Mouse (Mus musculus) T-helper 1 cell (primary cell): ENCODE data around the gene Hhip.

Experiments used
- in situ Hi-C: fragments of 300-600 bp; cut with MboI, MseI; formaldehyde crosslinking; loops from one replicate; pipeline ENCODE4 v1.15.1; 2025; ENCODE audit warnings: high pct_unique_total_duplicates

Gene Hhip

DNA sequence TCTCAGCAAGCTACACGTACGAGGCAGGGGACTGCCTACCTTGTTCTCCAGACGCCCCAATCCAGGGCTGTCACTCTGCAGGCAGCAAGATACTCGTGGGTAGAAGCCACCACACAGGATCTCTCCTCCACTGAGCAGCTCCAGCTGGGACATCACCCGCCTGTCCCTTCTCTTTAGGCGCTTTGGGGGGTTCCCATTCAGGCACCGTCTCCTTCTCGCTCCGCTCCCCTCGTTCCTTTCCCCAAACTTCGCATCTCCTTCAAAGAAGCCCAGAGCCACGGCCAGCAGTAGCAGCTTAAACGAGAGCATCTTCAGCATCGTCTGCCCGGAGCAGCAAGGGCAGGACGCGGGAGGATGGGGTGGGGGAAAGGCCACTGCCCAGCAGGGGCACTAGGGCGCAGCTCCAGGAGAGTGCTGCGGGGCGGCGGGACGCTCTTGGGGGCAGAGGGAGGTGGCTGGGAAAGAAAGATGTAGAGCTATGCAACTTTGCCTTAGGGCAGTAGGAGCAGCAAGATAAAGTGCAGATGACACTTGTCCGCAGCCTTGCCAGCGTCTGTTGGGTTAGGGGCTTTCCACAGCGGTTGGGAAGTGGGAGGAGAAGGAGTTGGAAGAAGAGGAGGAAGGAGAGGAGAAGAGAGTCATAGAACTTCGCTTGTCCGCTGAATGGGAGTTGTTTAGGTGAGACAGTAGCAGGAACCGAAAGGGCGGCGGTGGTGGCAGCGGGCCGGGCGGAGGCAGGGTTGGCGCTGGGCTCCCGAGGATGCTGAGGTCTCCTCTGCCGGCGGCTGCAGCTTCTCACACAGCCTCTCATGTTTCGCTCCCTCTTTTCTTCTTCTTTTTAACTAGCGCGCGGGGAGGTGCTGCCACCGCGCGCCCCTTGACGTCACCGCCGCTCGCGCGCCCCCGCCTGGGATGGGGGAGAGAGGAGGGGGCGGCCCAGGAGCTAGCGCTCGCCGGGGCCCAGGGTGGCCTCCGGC is at the start of gene Hhip:
Gene Hhip (minus strand): TSS at position 809 of the 977 bp plus-strand sequence.
- in situ Hi-C loops: loop anchor here (10.0 kb wide), 1 partner anchor 933 kb away; no protein-coding TSS in a partner anchor

DNA sequence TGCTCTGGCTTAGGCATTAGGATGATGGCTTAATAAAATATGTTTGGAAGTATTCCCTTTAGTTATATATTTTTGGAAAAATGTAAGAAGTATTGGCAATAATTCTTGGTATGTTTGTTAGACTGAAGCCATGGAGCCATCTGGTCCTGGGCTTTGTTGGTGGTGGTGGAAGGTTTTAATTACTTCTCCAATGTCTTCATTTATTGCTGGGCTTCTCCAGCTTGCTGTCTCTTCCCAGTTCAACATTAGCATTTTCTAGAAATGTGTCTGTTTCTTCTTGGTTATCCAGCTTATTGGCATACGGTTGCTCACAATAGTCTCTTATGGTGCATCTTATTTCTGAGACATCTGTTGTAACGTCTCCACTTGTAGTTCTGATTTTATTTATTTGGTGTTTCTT is 29.2 kb upstream of the Hhip start:
- in situ Hi-C loops: no loop called here

- in situ Hi-C loops: loop anchor here (10.0 kb wide), 1 partner anchor 933 kb away; no protein-coding TSS in a partner anchor
Observed at GRCm38 (mm10) chr8:80058193-80058592, 387 bp upstream of the Hhip start.

DNA sequence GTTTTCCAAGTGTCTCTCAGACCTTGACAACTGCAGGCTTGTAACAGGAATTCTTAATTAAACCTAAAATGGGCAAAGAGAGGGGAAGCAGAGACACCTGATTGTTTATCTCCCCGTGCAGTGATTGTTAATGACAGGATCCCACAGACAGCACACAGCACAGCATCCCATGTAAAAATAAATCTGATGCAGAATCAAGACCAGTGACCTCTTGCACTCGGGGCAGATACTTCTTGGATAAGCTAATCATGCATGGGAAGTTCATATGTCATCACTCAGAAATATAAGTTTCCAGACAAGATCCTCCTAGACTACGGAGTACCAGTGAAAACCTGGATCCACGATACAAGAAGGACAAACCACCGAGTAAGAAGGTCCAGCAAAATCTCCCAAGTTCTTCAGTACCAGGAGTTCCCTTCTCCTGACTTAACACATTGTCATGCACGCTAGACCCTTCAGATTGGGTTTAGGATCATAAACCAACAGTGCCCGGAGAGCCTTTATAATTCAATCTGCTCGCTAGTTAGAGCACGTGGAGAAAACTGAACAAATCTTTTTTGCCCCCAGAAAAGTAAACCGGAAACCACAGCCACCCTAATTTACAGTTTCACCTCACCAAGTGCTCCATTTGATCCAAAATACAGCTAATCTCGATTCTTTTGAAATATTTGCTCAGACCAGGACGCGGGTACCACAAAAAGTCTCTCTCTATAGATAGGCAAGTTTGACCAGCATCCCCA is 1.3 kb downstream of the Hhip start:
- in situ Hi-C loops: loop anchor here (10.0 kb wide), 1 partner anchor 932 kb away; no protein-coding TSS in a partner anchor

DNA sequence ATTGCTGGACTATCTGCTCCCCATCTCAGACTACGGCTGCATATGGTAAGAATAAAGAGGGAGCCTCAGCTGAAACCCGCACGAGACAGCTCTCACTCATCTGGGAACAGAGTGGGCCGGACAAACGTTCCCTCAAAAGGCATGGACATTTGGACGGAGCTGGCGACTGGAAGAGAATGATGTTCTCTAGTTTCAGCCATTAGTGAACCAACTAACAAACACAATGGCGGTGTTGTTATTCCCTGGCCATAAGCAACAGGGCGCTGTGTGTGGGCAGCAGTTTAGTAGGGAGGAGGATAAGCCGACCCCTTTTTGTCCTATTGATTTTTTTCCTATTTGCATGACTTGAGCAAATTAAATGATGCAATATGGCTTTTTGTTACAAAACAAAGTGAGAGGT is 2.0 kb downstream of the Hhip start:
- in situ Hi-C loops: loop anchor here (10.0 kb wide), 1 partner anchor 931 kb away; no protein-coding TSS in a partner anchor

DNA sequence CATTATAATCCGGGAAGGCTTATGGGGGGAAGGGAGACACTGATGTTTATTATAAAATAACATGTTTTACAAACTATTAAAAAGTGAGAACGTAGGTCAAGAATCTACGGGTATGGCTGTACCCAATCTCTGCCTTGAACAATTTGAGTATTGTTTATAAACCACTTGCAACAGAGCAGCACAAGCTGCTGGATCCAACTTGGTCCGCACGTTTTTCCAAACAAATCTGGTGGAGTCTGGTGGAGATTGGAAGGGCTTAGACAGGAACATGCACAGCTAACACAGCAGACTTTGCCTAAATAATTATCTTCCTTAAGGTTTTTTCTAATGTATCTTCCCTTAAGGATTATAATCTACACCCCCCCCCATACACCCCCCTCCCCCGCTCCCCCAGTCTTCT is 2.7 kb downstream of the Hhip start:
- in situ Hi-C loops: loop anchor here (10.0 kb wide), 1 partner anchor 930 kb away; no protein-coding TSS in a partner anchor

DNA sequence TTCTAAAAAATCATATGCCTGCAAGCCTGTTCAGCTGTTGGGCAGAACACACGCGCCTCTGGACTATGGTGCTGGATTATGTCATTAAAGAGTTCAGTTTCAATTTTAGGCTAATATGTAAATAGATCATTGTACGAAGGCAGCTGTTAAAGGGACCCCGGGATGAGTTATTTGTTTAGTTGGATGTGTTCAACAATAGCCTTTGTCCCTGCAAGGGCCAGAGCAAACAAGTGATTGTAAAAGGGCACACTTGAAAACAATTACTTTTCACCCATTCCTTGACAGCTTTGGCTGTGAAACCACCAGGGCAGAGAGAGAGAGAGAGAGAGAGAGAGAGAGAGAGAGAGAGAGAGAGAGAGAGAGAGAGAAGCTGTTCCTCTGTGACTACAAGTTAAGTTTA is 3.6 kb downstream of the Hhip start:
- in situ Hi-C loops: loop anchor here (10.0 kb wide), 1 partner anchor 929 kb away; no protein-coding TSS in a partner anchor

- in situ Hi-C loops: loop anchor here (10.0 kb wide), 1 partner anchor 928 kb away; no protein-coding TSS in a partner anchor
Observed at GRCm38 (mm10) chr8:80052838-80053237, 5.0 kb downstream of the Hhip start.

DNA sequence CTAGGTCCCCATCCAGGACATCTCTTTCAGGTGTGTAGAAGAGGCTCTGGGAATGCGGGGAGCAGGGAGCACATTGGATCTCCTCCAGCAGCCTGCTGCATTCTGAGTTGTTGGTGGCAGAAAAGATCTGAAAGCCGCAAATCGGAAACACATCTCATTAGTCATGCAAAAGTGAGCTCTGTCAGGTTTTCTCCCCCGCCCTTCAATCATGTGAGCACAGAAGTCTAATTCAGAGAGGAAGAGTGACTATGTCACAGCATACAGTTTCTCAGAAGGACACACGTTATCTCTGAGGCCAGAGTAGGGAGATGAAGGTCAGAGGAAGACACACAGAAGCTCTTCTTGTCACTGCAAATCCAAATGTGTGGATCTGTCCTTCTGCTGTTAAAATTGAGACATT is 6.3 kb downstream of the Hhip start:
- in situ Hi-C loops: loop anchor here (10.0 kb wide), 1 partner anchor 927 kb away; no protein-coding TSS in a partner anchor

- in situ Hi-C loops: loop anchor here (10.0 kb wide), 2 partner anchors 785 to 925 kb away; no protein-coding TSS in a partner anchor
Observed at GRCm38 (mm10) chr8:80049256-80050005, 8.4 kb downstream of the Hhip start.

GRCm38 (mm10) chr8:80048256-80048655 is 9.6 kb downstream of the Hhip start:
- in situ Hi-C loops: loop anchor here (10.0 kb wide), 1 partner anchor 783 kb away; no protein-coding TSS in a partner anchor

DNA sequence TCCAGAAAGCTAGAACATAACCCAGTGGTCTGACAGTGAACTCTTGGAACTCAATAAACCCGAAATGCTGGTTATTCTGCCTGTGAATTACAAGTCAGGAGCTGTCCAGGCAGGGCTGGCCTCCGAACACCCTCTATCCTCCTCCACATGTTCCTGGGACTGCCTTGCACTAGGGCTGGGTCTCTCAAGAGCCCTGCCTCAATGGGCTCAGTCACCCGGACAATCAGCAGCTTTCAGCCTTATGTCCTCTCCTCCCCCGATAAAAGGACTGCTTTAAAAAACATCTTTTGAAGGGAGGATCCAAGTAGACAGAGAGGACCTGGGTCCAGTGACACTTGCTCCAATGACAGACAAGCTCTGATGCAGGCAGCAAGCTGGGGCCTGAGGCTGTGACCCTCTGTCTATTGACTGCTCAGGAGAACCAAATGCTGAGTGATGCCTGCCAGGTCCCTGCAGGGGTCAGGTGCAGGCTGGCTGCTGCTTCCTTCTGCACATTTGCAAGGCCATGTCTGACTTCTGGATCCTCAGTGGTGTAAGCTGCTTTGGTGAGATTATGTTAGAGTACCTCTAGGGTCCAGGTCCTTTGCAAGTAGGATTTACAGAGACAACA is 20.1 kb downstream of the Hhip start:
- in situ Hi-C loops: no loop called here

DNA sequence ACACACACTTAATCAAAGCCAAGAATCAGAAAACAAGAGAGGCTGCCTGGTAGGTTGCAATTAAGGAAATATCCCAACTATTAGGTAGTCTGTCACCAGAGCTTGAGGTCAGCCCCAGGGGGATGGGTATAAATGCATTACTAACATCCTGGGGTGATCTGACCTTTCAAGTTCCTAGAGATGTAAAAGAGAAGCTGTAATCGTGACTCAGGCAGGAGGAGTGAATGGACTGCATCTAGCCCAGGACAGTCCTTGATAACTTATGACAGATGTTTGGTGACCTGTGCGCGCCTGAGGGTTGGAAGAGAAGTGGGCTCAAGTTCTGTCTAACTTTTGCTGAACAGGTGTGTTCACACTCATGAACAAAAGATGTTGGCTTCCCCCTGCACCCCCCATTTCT is 25.2 kb downstream of the Hhip start:
- in situ Hi-C loops: no loop called here

DNA sequence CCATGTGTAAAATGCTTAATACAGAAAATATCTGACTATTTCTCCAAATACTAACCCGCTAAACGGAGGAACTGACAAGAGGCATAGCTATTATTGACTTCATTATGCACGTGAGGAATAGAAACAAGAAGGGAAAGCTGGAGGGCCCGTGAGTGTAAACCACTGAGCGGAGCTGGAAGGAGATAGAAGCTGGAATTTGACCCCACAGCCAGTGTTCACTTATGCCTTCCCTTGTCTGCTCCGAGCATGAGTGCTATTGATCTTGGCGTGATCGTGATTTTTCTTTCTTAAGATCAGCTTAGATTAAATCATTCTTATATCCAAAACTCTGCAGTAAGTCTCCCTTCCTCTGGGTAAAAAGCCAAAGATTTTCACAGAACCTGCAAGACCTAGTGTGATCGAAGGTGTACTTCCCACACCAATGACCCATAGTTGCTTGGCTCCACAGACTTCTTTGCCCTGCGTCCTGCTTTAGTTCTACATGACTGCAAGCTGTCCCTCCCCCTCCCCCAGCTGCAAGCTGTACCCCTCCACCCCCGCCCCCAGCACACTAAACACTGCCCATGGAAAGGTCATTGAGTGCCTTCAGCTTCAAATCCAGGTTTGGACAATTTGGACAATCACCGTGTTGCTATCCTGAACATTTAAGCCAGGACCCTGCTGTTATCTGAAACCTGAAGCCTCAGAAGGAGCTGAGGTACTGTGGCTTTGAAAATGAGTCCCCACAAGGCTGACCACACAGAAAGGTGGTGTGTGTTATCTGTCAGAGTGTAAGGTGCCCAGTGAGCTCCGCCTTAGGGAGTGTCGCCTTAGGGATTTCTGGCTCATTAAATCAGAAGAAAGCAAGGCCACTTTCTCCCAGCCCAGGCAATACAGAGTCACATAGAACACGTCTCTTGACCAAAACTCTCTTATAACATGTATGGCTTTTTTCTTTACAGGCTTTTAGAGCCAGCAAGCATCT is 26.2 kb downstream of the Hhip start:
- in situ Hi-C loops: no loop called here

GRCm38 (mm10) chr8:80029631-80030030 is 28.2 kb downstream of the Hhip start:
- in situ Hi-C loops: no loop called here

DNA sequence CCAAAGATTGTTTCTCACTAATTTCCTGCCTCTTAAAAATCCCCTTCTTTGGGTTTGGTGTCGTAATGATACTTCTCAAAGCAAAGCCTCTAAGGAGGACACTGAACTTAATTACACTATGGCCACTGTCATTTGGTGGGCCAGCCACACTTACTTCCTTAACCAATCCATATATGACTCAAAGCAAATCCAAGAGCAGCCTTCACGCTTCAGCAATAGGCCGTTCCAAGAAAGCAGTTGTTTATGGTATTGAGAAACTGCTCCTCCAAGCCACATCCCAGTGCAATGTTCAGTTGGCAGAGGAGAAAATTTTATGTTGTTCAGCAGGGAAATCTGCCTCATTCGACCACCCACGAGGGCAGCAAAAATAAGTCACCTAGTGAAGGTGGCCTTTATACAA is 37.3 kb downstream of the Hhip start:
- in situ Hi-C loops: no loop called here

GRCm38 (mm10) chr8:80015818-80016217 is 42.0 kb downstream of the Hhip start:
- in situ Hi-C loops: no loop called here

- in situ Hi-C loops: no loop called here
Observed at GRCm38 (mm10) chr8:80004421-80004820, 53.4 kb downstream of the Hhip start.

GRCm38 (mm10) chr8:80002313-80002712 is 55.5 kb downstream of the Hhip start:
- in situ Hi-C loops: no loop called here

GRCm38 (mm10) chr8:79995075-79995474 is 62.7 kb downstream of the Hhip start:
- in situ Hi-C loops: no loop called here
